In genomic region chr17:71011931-71012662, GRCm38 (mm10) we compare ENCODE assay signal across 24 mouse cellular contexts. TPM values are rescaled to one million over a fixed set of nuclear protein-coding genes. Genes with fewer than 3 reads are reported as not detected.
DNase-seq lines count a peak whose midpoint lies in the region; ATAC-seq and TF ChIP-seq lines count a peak whose summit lies in the region.
"Had no signal": no experiment of that assay in that cellular context is flagged by ENCODE, and none has a peak within 500 bp of the region (broad histone marks: within the 10 kb centered on the region; RNA-seq: fewer than 3 reads in every experiment).

No protein-coding gene starts in this region.

- no peaks in the 10 kb centered on the region for H3K9me3 ChIP-seq in forebrain, embryonic 11.5 days (ENCODE audit: control insufficient read depth, low read length)
- H3K9me3 ChIP-seq in forebrain, postnatal 0 days (ENCODE audit: low read length): no peaks in the 10 kb centered on the region
- H3K9me3 ChIP-seq in heart, postnatal 0 days (replicated peaks; ENCODE audit: control insufficient read depth, low read length): no peaks in the 10 kb centered on the region
- H3K9me3 ChIP-seq: forebrain, embryonic 12.5 days; forebrain, embryonic 15.5 days; G1E had no signal

- H3K27ac ChIP-seq in forebrain, embryonic 11.5 days (ENCODE audit: low read depth, low read length): no peak overlapping the region
- no peak overlapping the region for H3K27ac ChIP-seq in forebrain, postnatal 0 days (ENCODE audit: low read depth, low read length)
- H3K27ac ChIP-seq in heart, postnatal 0 days (ENCODE audit: low read depth): no peak overlapping the region
- H3K27ac ChIP-seq: forebrain, embryonic 12.5 days; forebrain, embryonic 15.5 days; hindbrain, embryonic 14.5 days; hindbrain, postnatal 0 days had no signal

- DNase-seq in forebrain, embryonic 11.5 days (ENCODE audit: low spot score): peak; percentile 36
- no peak for DNase-seq in forebrain, postnatal 0 days
- peak; percentile 3 for DNase-seq in heart, postnatal 0 days (ENCODE audit: low spot score)
- no peak for DNase-seq in heart, postnatal 36 days
- DNase-seq in Muller cell, postnatal 12 days (ENCODE audit: inconsistent ontology term): peak; percentile 45
- DNase-seq: adrenal gland, postnatal 10 days; adrenal gland, postnatal 36 days; cerebellum, adult 18-20 months; cerebellum, adult 9-10 months; cerebellum, postnatal 14 days; gastrocnemius, postnatal 25 days; heart, postnatal 10 days; heart, postnatal 4 days; kidney, adult 18-20 months had no signal

- no peak for TF ChIP-seq CTCF in forebrain, postnatal 0 days (IDR thresholded peaks at IDR 0.05; ENCODE audit: low read depth)
- no peak for TF ChIP-seq CTCF in heart, postnatal 0 days (IDR thresholded peaks at IDR 0.05; ENCODE audit: low read depth)

- H3K36me3 ChIP-seq in forebrain, embryonic 11.5 days (ENCODE audit: control insufficient read depth, insufficient read depth, low read length): no peaks in the 10 kb centered on the region
- H3K36me3 ChIP-seq in forebrain, postnatal 0 days (ENCODE audit: insufficient read depth): no peaks in the 10 kb centered on the region
- H3K36me3 ChIP-seq in heart, postnatal 0 days (replicated peaks; ENCODE audit: control insufficient read depth, insufficient read depth, low read length): no peaks in the 10 kb centered on the region
- H3K36me3 ChIP-seq: forebrain, embryonic 12.5 days; forebrain, embryonic 15.5 days; G1E had no signal

- H3K27me3 ChIP-seq in forebrain, embryonic 11.5 days (ENCODE audit: control insufficient read depth, insufficient read depth, low read length): no peaks in the 10 kb centered on the region
- no peaks in the 10 kb centered on the region for H3K27me3 ChIP-seq in forebrain, postnatal 0 days (ENCODE audit: insufficient read depth, low read length)
- H3K27me3 ChIP-seq in heart, postnatal 0 days (ENCODE audit: control insufficient read depth, insufficient read depth, low read length): no peaks in the 10 kb centered on the region
- H3K27me3 ChIP-seq: CH12.LX; forebrain, embryonic 12.5 days; forebrain, embryonic 15.5 days had no signal

- H3K9ac ChIP-seq in forebrain, embryonic 11.5 days (ENCODE audit: low read length): no peak overlapping the region
- H3K9ac ChIP-seq in forebrain, postnatal 0 days: no peak overlapping the region
- H3K9ac ChIP-seq in heart, postnatal 0 days (replicated peaks; ENCODE audit: low read depth, low read length): no peak overlapping the region
- H3K9ac ChIP-seq: forebrain, embryonic 12.5 days; forebrain, embryonic 15.5 days; hindbrain, embryonic 14.5 days had no signal

- intact Hi-C loops in heart, postnatal 36 days (cut with DNase I): no loop called here

- ATAC-seq in forebrain, embryonic 11.5 days (replicated peaks; ENCODE audit: low FRiP score): no peak
- ATAC-seq in forebrain, postnatal 0 days: no peak
- ATAC-seq in heart, postnatal 0 days (ENCODE audit: insufficient read depth, low read depth): no peak
- no peak for ATAC-seq in activated CD4-positive, CD25-positive, alpha-beta regulatory T cell, adult 4 months
- ATAC-seq: forebrain, embryonic 15.5 days; hindbrain, postnatal 0 days; inflammation-experienced regulatory T-cells, adult 6 months; intestine, embryonic 16.5 days had no signal

- no peak for TF ChIP-seq EP300 in heart, postnatal 0 days (IDR thresholded peaks at IDR 0.05; ENCODE audit: low read depth)

- H3K4me1 ChIP-seq in forebrain, embryonic 11.5 days (replicated peaks; ENCODE audit: control insufficient read depth, insufficient read depth, low read length): no peaks in the 10 kb centered on the region
- no peaks in the 10 kb centered on the region for H3K4me1 ChIP-seq in forebrain, postnatal 0 days (ENCODE audit: insufficient read depth)
- H3K4me1 ChIP-seq in heart, postnatal 0 days (ENCODE audit: control insufficient read depth, insufficient read depth): peaks cover 18% of the 10 kb centered on the region
- H3K4me1 ChIP-seq: forebrain, embryonic 15.5 days had no signal

- WGBS in forebrain, embryonic 11.5 days: 89% methylated on average over 9 of the region's 9 CpGs
- WGBS in forebrain, postnatal 0 days: 86% methylated on average over 9 of the region's 9 CpGs
- WGBS in heart, postnatal 0 days: 79% methylated on average over 9 of the region's 9 CpGs

- no peak overlapping the region for H3K4me2 ChIP-seq in forebrain, embryonic 11.5 days (ENCODE audit: low read depth, low read length, severe bottlenecking)
- no peak overlapping the region for H3K4me2 ChIP-seq in forebrain, postnatal 0 days (ENCODE audit: low read depth)
- H3K4me2 ChIP-seq in heart, postnatal 0 days (ENCODE audit: low read depth, low read length): no peak overlapping the region
- H3K4me2 ChIP-seq: forebrain, embryonic 12.5 days; forebrain, embryonic 15.5 days; heart, embryonic 11.5 days; hindbrain, embryonic 14.5 days had no signal

- H3K4me3 ChIP-seq in forebrain, embryonic 11.5 days (ENCODE audit: low read depth, low read length): no peak overlapping the region
- H3K4me3 ChIP-seq in forebrain, postnatal 0 days (ENCODE audit: low read depth, low read length): no peak overlapping the region
- H3K4me3 ChIP-seq in heart, postnatal 0 days (ENCODE audit: low read depth, low read length): no peak overlapping the region
- H3K4me3 ChIP-seq: forebrain, embryonic 12.5 days; forebrain, embryonic 15.5 days had no signal

RNA-seq across cellular contexts. Expression of gene Myl12a, which starts 9.4 kb away (rescaled TPM):
- polyA plus RNA-seq in forebrain, embryonic 11.5 days (2014; fragmentation: Nextera tagmentation; extraction: Ambion mirVana): 372 and 395 TPM in 2 replicates
- total RNA-seq in forebrain, postnatal 0 days (2014; rRNA removed): 35.6 and 37.0 TPM in 2 replicates
- polyA plus RNA-seq in forebrain, postnatal 0 days (2015; fragmentation: Nextera tagmentation; extraction: Ambion mirVana): 80.4 and 80.8 TPM in 2 replicates
- 429 and 487 TPM in 2 replicates for total RNA-seq in heart, postnatal 0 days (2014; rRNA removed; ENCODE audit: low replicate concordance)
- 773 and 817 TPM in 2 replicates for polyA plus RNA-seq in heart, postnatal 0 days (2015; fragmentation: Nextera tagmentation; extraction: Ambion mirVana)
- total RNA-seq in heart, postnatal 36 days (2021): 1,000 to 10,000 TPM; 1,077 to 1,160 TPM
- polyA plus RNA-seq in activated CD4-positive, CD25-positive, alpha-beta regulatory T cell, adult 4 months (2017; shearing (Covaris generic)): 100 to 1,000 TPM; 693 to 929 TPM

RNA-seq across cellular contexts. Expression of gene Myom1, which starts 9.7 kb away (rescaled TPM):
- polyA plus RNA-seq in forebrain, embryonic 11.5 days (2014; fragmentation: Nextera tagmentation; extraction: Ambion mirVana): 2.8 and 4.0 TPM in 2 replicates
- 1.5 and 2.0 TPM in 2 replicates for total RNA-seq in forebrain, postnatal 0 days (2014; rRNA removed)
- polyA plus RNA-seq in forebrain, postnatal 0 days (2015; fragmentation: Nextera tagmentation; extraction: Ambion mirVana): 0.52 and 1.2 TPM in 2 replicates
- total RNA-seq in heart, postnatal 0 days (2014; rRNA removed; ENCODE audit: low replicate concordance): 392 and 459 TPM in 2 replicates
- polyA plus RNA-seq in heart, postnatal 0 days (2015; fragmentation: Nextera tagmentation; extraction: Ambion mirVana): 214 and 238 TPM in 2 replicates
- total RNA-seq in heart, postnatal 36 days (2021): 1,000 to 10,000 TPM; 1,078 to 1,194 TPM
- polyA plus RNA-seq in activated CD4-positive, CD25-positive, alpha-beta regulatory T cell, adult 4 months (2017; shearing (Covaris generic)): under 1 TPM in 1 of 2 experiments, not detected in 1; 0.26 TPM

Comparison
In these comparisons a context has a peak if more than half of its experiments do, and no peak if none do; other contexts are left out.
1. DNase-seq: peak in forebrain, embryonic 11.5 days (single experiment), heart, postnatal 0 days (single experiment) and Muller cell, postnatal 12 days (single experiment); none in forebrain, postnatal 0 days (single experiment) and heart, postnatal 36 days (0 of 2).
2. RNA of gene Myom1, which starts 9.7 kb away (polyA plus RNA-seq): 214 to 238 TPM in heart, postnatal 0 days; 2.8 to 4.0 TPM in forebrain, embryonic 11.5 days, 0.52 to 1.2 TPM in forebrain, postnatal 0 days and 0.26 TPM in activated CD4-positive, CD25-positive, alpha-beta regulatory T cell, adult 4 months; every median in the first group is over 10 times any median in the second.